Mouse (Mus musculus) G1E (cell line): ENCODE data around the gene Htr2b.

Experiments used
- CTCF ChIP-seq: IDR thresholded peaks from 2 replicates; pipeline ENCODE4 v1.5.1; 2012; ENCODE audit warnings: low read depth, low read length, inconsistent platforms, mixed read lengths
- GATA1 ChIP-seq: IDR thresholded peaks from 2 replicates; pipeline ENCODE4 v1.6.1; 2012; ENCODE audit warnings: borderline replicate concordance, low read length, inconsistent platforms, mixed read lengths
- GATA2 ChIP-seq: IDR thresholded peaks from 2 replicates; pipeline ENCODE4 v1.6.1; 2012; ENCODE audit warnings: low read depth, low read length, inconsistent platforms, borderline replicate concordance
- POLR2AphosphoS5 ChIP-seq: IDR thresholded peaks from 2 replicates; pipeline ENCODE4 v1.6.1; 2012; ENCODE audit warnings: low read depth, low read length, inconsistent platforms; ENCODE audit not compliant: insufficient replicate concordance

GRCm38 (mm10) chr1:86146293-86146692, 34.5 kb upstream of the Htr2b start:
- TF ChIP-seq CTCF (no peak), GATA1 (no peak), GATA2 (no peak), POLR2AphosphoS5 (no peak)
